In the genomic region with DNA sequence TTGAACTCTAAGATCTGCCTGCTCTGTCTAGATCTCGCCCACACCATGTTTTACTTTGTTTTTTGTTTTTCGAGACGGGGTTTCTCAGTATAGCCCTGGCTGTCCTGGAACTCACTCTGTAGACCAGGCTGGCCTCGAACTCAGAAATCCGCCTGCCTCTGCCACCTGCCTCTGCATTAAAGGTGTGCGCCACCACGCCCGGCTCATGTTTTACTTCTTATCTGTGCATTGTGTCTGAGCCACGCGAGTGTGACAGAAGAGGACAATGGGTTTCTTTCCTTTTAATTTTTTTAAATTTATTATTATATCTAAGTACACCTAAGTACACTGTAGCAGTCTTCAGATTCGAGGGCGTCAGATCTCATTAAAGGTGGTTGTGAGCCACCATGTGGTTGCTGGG, we compare ENCODE assay signal across 8 mouse cellular contexts. TPM values are rescaled to one million over a fixed set of nuclear protein-coding genes. Genes with fewer than 3 reads are reported as not detected.
DNase-seq lines count a peak whose midpoint lies in the region; ATAC-seq and TF ChIP-seq lines count a peak whose summit lies in the region.

No protein-coding gene starts in this region.

- no peaks in the 10 kb centered on the region for H3K27me3 ChIP-seq in embryonic facial prominence, embryonic 12.5 days
- no peaks in the 10 kb centered on the region for H3K27me3 ChIP-seq in intestine, embryonic 14.5 days (replicated peaks; ENCODE audit: control insufficient read depth, insufficient read depth, low read length)
- no peaks in the 10 kb centered on the region; the same call in 1 of the 2 replicates for H3K27me3 ChIP-seq in neural tube, embryonic 12.5 days (replicated peaks)

- H3K27ac ChIP-seq in layer of hippocampus, adult 2 months: peak overlapping the region; percentile 98
- H3K27ac ChIP-seq in embryonic facial prominence, embryonic 12.5 days: peak overlapping the region; percentile 89
- peak overlapping the region; percentile 73 for H3K27ac ChIP-seq in intestine, embryonic 14.5 days (ENCODE audit: low read depth)
- peak overlapping the region; percentile 65; the same call in 1 of the 2 replicates for H3K27ac ChIP-seq in neural tube, embryonic 12.5 days

- H3K4me3 ChIP-seq in layer of hippocampus, adult 2 months: peak overlapping the region; percentile 71
- H3K4me3 ChIP-seq in embryonic facial prominence, embryonic 12.5 days: peak overlapping the region; percentile 93
- peak overlapping the region; percentile 80 for H3K4me3 ChIP-seq in intestine, embryonic 14.5 days (ENCODE audit: low read depth, low read length)
- peak overlapping the region; percentile 94 for H3K4me3 ChIP-seq in neural tube, embryonic 12.5 days

- H3K4me1 ChIP-seq in embryonic facial prominence, embryonic 12.5 days: peaks cover 13% of the 10 kb centered on the region
- peaks cover 16% of the 10 kb centered on the region for H3K4me1 ChIP-seq in intestine, embryonic 14.5 days (replicated peaks; ENCODE audit: control insufficient read depth, insufficient read depth, low read length)
- peaks cover 23% of the 10 kb centered on the region for H3K4me1 ChIP-seq in neural tube, embryonic 12.5 days

- no peak for DNase-seq in layer of hippocampus, adult 2 months (ENCODE audit: low spot score in 2 of 2)
- no peak for DNase-seq in layer of hippocampus, postnatal 14 days (ENCODE audit: low spot score in 2 of 2)
- DNase-seq in intestine, embryonic 14.5 days (ENCODE audit: low spot score): no peak
- no peak for DNase-seq in adrenal gland, adult 2 months
- no peak for DNase-seq in layer of hippocampus, adult 9-11 months

- H3K9ac ChIP-seq in embryonic facial prominence, embryonic 12.5 days: peak overlapping the region; percentile 86
- peak overlapping the region; percentile 59 for H3K9ac ChIP-seq in intestine, embryonic 14.5 days (ENCODE audit: low read length)
- H3K9ac ChIP-seq in neural tube, embryonic 12.5 days: peak overlapping the region; percentile 90

- peak; percentile 29 for ATAC-seq in embryonic facial prominence, embryonic 12.5 days (ENCODE audit: insufficient number of reproducible peaks, insufficient read depth, low FRiP score, low TSS enrichment)
- peak; percentile 24; the same call in 1 of the 2 replicates for ATAC-seq in intestine, embryonic 14.5 days (replicated peaks; ENCODE audit: low FRiP score, low TSS enrichment, low read depth)
- ATAC-seq in neural tube, embryonic 12.5 days (ENCODE audit: low FRiP score, low read depth): no peak; the same call in 1 of the 2 replicates
- no peak for ATAC-seq in frontal cortex, adult (ENCODE audit: low TSS enrichment)

- H3K9me3 ChIP-seq in embryonic facial prominence, embryonic 12.5 days: no peaks in the 10 kb centered on the region
- H3K9me3 ChIP-seq in intestine, embryonic 14.5 days (ENCODE audit: control insufficient read depth, low read length): no peaks in the 10 kb centered on the region
- H3K9me3 ChIP-seq in neural tube, embryonic 12.5 days: no peaks in the 10 kb centered on the region

- WGBS in embryonic facial prominence, embryonic 12.5 days: 48% methylated on average over 12 of the region's 12 CpGs
- 43% methylated on average over 12 of the region's 12 CpGs for WGBS in intestine, embryonic 14.5 days
- WGBS in neural tube, embryonic 12.5 days: 44% methylated on average over 12 of the region's 12 CpGs

- peaks cover 6% of the 10 kb centered on the region; the same call in 1 of the 2 replicates for H3K36me3 ChIP-seq in embryonic facial prominence, embryonic 12.5 days
- H3K36me3 ChIP-seq in intestine, embryonic 14.5 days (ENCODE audit: control insufficient read depth, insufficient read depth, low read length): no peaks in the 10 kb centered on the region
- peaks cover 18% of the 10 kb centered on the region for H3K36me3 ChIP-seq in neural tube, embryonic 12.5 days

- no peak for TF ChIP-seq CTCF in layer of hippocampus, adult 2 months (conservative IDR thresholded peaks at IDR 0.05)

- H3K4me2 ChIP-seq in embryonic facial prominence, embryonic 12.5 days (replicated peaks): peak overlapping the region; percentile 77
- H3K4me2 ChIP-seq in intestine, embryonic 14.5 days (ENCODE audit: low read length): peak overlapping the region; percentile 88
- H3K4me2 ChIP-seq in neural tube, embryonic 12.5 days (replicated peaks): peak overlapping the region; percentile 91

RNA-seq across cellular contexts. Expression of a gene that starts 0.5 kb away (rescaled TPM):
- 10 to 100 TPM; 65.3 to 66.1 TPM for total RNA-seq in layer of hippocampus, adult 2 months (2021)
- 10 to 100 TPM; 49.4 to 52.4 TPM for total RNA-seq in layer of hippocampus, postnatal 14 days (2021)
- 41.4 and 43.4 TPM in 2 replicates for polyA plus RNA-seq in embryonic facial prominence, embryonic 12.5 days (2016; fragmentation: Nextera tagmentation; extraction: Ambion mirVana)
- polyA plus RNA-seq in intestine, embryonic 14.5 days (2014; fragmentation: Nextera tagmentation; extraction: Ambion mirVana): 35.4 and 36.2 TPM in 2 replicates
- 35.0 and 35.1 TPM in 2 replicates for polyA plus RNA-seq in neural tube, embryonic 12.5 days (2016; fragmentation: Nextera tagmentation; extraction: Ambion mirVana)
- total RNA-seq in adrenal gland, adult 2 months (2021): 10 to 100 TPM; 37.5 to 39.7 TPM
- polyA plus RNA-seq in adrenal gland, adult 2 months (2012; rRNA removed): 53.2 and 65.3 TPM in 2 replicates

RNA-seq across cellular contexts. Expression of a gene that starts 35.5 kb away (rescaled TPM):
- 10 to 100 TPM; 40.6 to 41.1 TPM for total RNA-seq in layer of hippocampus, adult 2 months (2021)
- total RNA-seq in layer of hippocampus, postnatal 14 days (2021): 10 to 100 TPM; 43.3 to 46.0 TPM
- 71.0 and 76.2 TPM in 2 replicates for polyA plus RNA-seq in embryonic facial prominence, embryonic 12.5 days (2016; fragmentation: Nextera tagmentation; extraction: Ambion mirVana)
- polyA plus RNA-seq in intestine, embryonic 14.5 days (2014; fragmentation: Nextera tagmentation; extraction: Ambion mirVana): 103 and 111 TPM in 2 replicates
- 65.5 and 65.9 TPM in 2 replicates for polyA plus RNA-seq in neural tube, embryonic 12.5 days (2016; fragmentation: Nextera tagmentation; extraction: Ambion mirVana)
- 10 to 100 TPM; 51.8 to 55.3 TPM for total RNA-seq in adrenal gland, adult 2 months (2021)
- polyA plus RNA-seq in adrenal gland, adult 2 months (2012; rRNA removed): 70.5 and 71.0 TPM in 2 replicates

RNA-seq across cellular contexts. Expression of a gene that starts 37.4 kb away (rescaled TPM):
- 10 to 100 TPM; 36.4 to 37.1 TPM for total RNA-seq in layer of hippocampus, adult 2 months (2021)
- 10 to 100 TPM; 41.6 to 44.7 TPM for total RNA-seq in layer of hippocampus, postnatal 14 days (2021)
- 15.3 and 15.5 TPM in 2 replicates for polyA plus RNA-seq in embryonic facial prominence, embryonic 12.5 days (2016; fragmentation: Nextera tagmentation; extraction: Ambion mirVana)
- polyA plus RNA-seq in intestine, embryonic 14.5 days (2014; fragmentation: Nextera tagmentation; extraction: Ambion mirVana): 15.3 and 16.1 TPM in 2 replicates
- polyA plus RNA-seq in neural tube, embryonic 12.5 days (2016; fragmentation: Nextera tagmentation; extraction: Ambion mirVana): 19.9 and 20.6 TPM in 2 replicates
- total RNA-seq in adrenal gland, adult 2 months (2021): 10 to 100 TPM; 27.0 to 32.4 TPM
- polyA plus RNA-seq in adrenal gland, adult 2 months (2012; rRNA removed): 44.6 and 46.9 TPM in 2 replicates

RNA-seq across cellular contexts. Expression of a gene that starts 57.0 kb away (rescaled TPM):
- total RNA-seq in layer of hippocampus, adult 2 months (2021): 1 to 10 TPM; 5.4 to 7.0 TPM
- total RNA-seq in layer of hippocampus, postnatal 14 days (2021): 1 to 10 TPM; 6.2 to 6.6 TPM
- 12.4 and 13.0 TPM in 2 replicates for polyA plus RNA-seq in embryonic facial prominence, embryonic 12.5 days (2016; fragmentation: Nextera tagmentation; extraction: Ambion mirVana)
- 11.3 and 14.0 TPM in 2 replicates for polyA plus RNA-seq in intestine, embryonic 14.5 days (2014; fragmentation: Nextera tagmentation; extraction: Ambion mirVana)
- polyA plus RNA-seq in neural tube, embryonic 12.5 days (2016; fragmentation: Nextera tagmentation; extraction: Ambion mirVana): 8.9 and 9.8 TPM in 2 replicates
- total RNA-seq in adrenal gland, adult 2 months (2021): 1 to 10 TPM; 2.0 to 2.4 TPM
- polyA plus RNA-seq in adrenal gland, adult 2 months (2012; rRNA removed): 4.2 and 6.7 TPM in 2 replicates

RNA-seq across cellular contexts. Expression of a gene that starts 57.3 kb away (rescaled TPM):
- 1 to 10 TPM; 6.1 to 7.1 TPM for total RNA-seq in layer of hippocampus, adult 2 months (2021)
- total RNA-seq in layer of hippocampus, postnatal 14 days (2021): 1 to 10 TPM; 6.2 to 7.4 TPM
- 2.7 and 3.5 TPM in 2 replicates for polyA plus RNA-seq in embryonic facial prominence, embryonic 12.5 days (2016; fragmentation: Nextera tagmentation; extraction: Ambion mirVana)
- polyA plus RNA-seq in intestine, embryonic 14.5 days (2014; fragmentation: Nextera tagmentation; extraction: Ambion mirVana): 7.1 and 11.3 TPM in 2 replicates
- 1.5 and 2.0 TPM in 2 replicates for polyA plus RNA-seq in neural tube, embryonic 12.5 days (2016; fragmentation: Nextera tagmentation; extraction: Ambion mirVana)
- total RNA-seq in adrenal gland, adult 2 months (2021): 10 to 100 TPM; 22.7 to 29.4 TPM
- 39.7 and 50.2 TPM in 2 replicates for polyA plus RNA-seq in adrenal gland, adult 2 months (2012; rRNA removed)

Comparison
In these comparisons a context has a peak if more than half of its experiments do, and no peak if none do; other contexts are left out.
1. ATAC-seq: peak in embryonic facial prominence, embryonic 12.5 days (single experiment) and intestine, embryonic 14.5 days (single experiment); none in neural tube, embryonic 12.5 days (single experiment) and frontal cortex, adult (single experiment).
2. Peak in every context shown above with its lines, with median percentiles within 50 percentile points of each other: H3K27ac ChIP-seq, H3K4me3 ChIP-seq, H3K4me2 ChIP-seq and H3K9ac ChIP-seq.